Mouse (Mus musculus) left cerebral cortex, adult 2 months (tissue): ENCODE results near the gene Ugt2b38. TPM values are rescaled to one million over a fixed set of nuclear protein-coding genes. Genes with fewer than 3 reads are reported as not detected.
"Not testable (repeated sequence)": the region's sequence is repeated elsewhere in the genome, so short reads cannot be mapped to it uniquely, and the experiment has no call there.

Experiments
- DNase-seq, 2 experiments: peaks; one replicate each; pipeline ENCODE4 v3.0.0; 2021 to 2022; ENCODE audit warnings: low spot score in 2 of 2, mixed read lengths in 1 of 2; ENCODE audit errors: extremely low spot score in 1 of 2
- H3K27ac ChIP-seq: fragments of 200-600 bp; 2 replicates; pipeline ENCODE4 v1.8.1; 2022
- H3K4me3 ChIP-seq: fragments of 200-600 bp; 2 replicates; pipeline ENCODE4 v1.8.1; 2022
- CTCF ChIP-seq: fragments of 200-600 bp; IDR thresholded peaks from 2 replicates; pipeline ENCODE4 v1.8.1; 2022; ENCODE audit warnings: antibody characterized with exemption, mild to moderate bottlenecking, moderate library complexity
- intact Hi-C: fragments of 180-260 bp; cut with DNase I; formaldehyde crosslinking; loops from one replicate; pipeline ENCODE4 v1.15.1; 2025
- total RNA-seq, 2 experiments: library from RNA; stranded (reverse); gene quantifications; 2 replicates each; pipeline ENCODE4 v1.2.3; 2021

The Ugt2b38 gene
- total RNA-seq, 2 experiments from 2014 or later: not detected

GRCm38 (mm10) chr5:87373502-87373863, 50.5 kb downstream of the Ugt2b38 start:
- no peak for TF ChIP-seq CTCF
- no peak overlapping the region for H3K4me3 ChIP-seq
- H3K27ac ChIP-seq: no peak overlapping the region
- intact Hi-C loops: no loop called here
- DNase-seq: no peak

GRCm38 (mm10) chr5:87372788-87373501, 51.1 kb downstream of the Ugt2b38 start:
- DNase-seq, intact Hi-C loops, H3K27ac ChIP-seq, H3K4me3 ChIP-seq: not testable (repeated sequence)

Other genes starting within 250 kb of the Ugt2b38 start
- not detected for gene Ugt2b37, start 169.4 kb downstream of the Ugt2b38 start, total RNA-seq
- gene Ugt2a3, start 87.0 kb downstream of the Ugt2b38 start, total RNA-seq: not detected
- gene Ugt2a2, start 58.1 kb upstream of the Ugt2b38 start, total RNA-seq: not detected
- not detected for gene Gm43638, start 62.6 kb upstream of the Ugt2b38 start, total RNA-seq
- gene Ugt2a1, start 66.7 kb upstream of the Ugt2b38 start, total RNA-seq: not detected
- gene Sult1b1, start 114.0 kb upstream of the Ugt2b38 start, total RNA-seq: not detected
- not detected for gene Sult1d1, start 144.8 kb upstream of the Ugt2b38 start, total RNA-seq
- gene Sult1e1, start 167.4 kb upstream of the Ugt2b38 start, total RNA-seq: not detected
- not detected for gene Csn1s1, start 242.0 kb upstream of the Ugt2b38 start, total RNA-seq